Mouse (Mus musculus): ENCODE measurements around the gene Hcn4.

GRCm38 (mm10) chr9:58789476-58789875 is 33.7 kb upstream of the Hcn4 start:
- TF ChIP-seq CTCF (IDR thresholded peaks at IDR 0.05; ENCODE audit: low read depth, low read length) (no peak), POLR2AphosphoS5 (IDR thresholded peaks at IDR 0.05; ENCODE audit: insufficient replicate concordance, low read depth, low read length) (no peak), GATA1 (IDR thresholded peaks at IDR 0.05; ENCODE audit: borderline replicate concordance, low read length) (no peak)

Measured in G1E (cell line).